Mouse (Mus musculus): ENCODE data around the gene Ints11. TPM values are rescaled to one million over a fixed set of nuclear protein-coding genes. Genes with fewer than 3 reads are reported as not detected.
A peak's percentile ranks its signal among the peaks of the same experiment; 100 is the strongest.

The Ints11 gene
- polyA plus RNA-seq (2015; fragmentation: Nextera tagmentation; extraction: Ambion mirVana) = 34.3 and 37.6 TPM in 2 replicates

GRCm38 (mm10) chr4:155869317-155870033, at the start of gene Ints11, which contains the start of gene Cptp:
TSS of gene Ints11 (plus strand) at chr4:155869546.
TSS of gene Cptp (minus strand) at chr4:155869440.
- H3K4me2 ChIP-seq = peak within 1 kb of the TSS; percentile 97
- no peaks in the 10 kb centered on the region for H3K9me3 ChIP-seq (replicated peaks)
- peak within 1 kb of the TSS; percentile 91 for H3K4me3 ChIP-seq (replicated peaks)
- no peaks in the 10 kb centered on the region for H3K27me3 ChIP-seq
- WGBS (ENCODE audit: insufficient replicate concordance) = under 1% methylated on average over 63 of the region's 63 CpGs
- peak; percentile 95 for ATAC-seq (ENCODE audit: insufficient read depth)
- peak within 1 kb of the TSS; percentile 72 for H3K27ac ChIP-seq (replicated peaks)
- H3K4me1 ChIP-seq (replicated peaks) = peaks cover 42% of the 10 kb centered on the region
- peaks cover 52% of the 10 kb centered on the region for H3K36me3 ChIP-seq (replicated peaks)
- H3K9ac ChIP-seq = peak within 1 kb of the TSS; percentile 86

DNA sequence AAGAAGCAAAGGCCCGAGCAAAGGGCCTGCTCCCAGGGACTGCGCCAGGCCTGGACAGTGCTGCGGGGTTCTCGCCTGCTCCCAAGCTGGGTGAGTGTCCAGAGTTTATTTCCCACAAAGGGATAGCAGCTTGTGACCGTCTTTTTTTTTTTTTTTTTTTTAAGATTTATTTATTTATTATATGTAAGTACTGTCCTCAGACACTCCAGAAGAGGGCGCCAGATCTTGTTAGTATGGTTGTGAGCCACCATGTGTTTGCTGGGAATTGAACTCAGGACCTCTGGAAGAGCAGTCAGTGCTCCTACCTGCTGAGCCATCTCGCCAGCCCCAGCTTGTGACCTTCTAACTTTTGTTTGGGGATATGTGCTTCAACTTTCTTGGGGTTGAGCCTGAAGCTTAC, 48.3 kb upstream of the Ints11 start:
- WGBS (ENCODE audit: insufficient replicate concordance) = 77% methylated on average over 7 of the region's 7 CpGs
- Histone ChIP-seq H3K36me3 (replicated peaks) (peaks cover 96% of the 10 kb centered on the region), H3K4me2 (no peak overlapping the region), H3K4me1 (replicated peaks) (no peaks in the 10 kb centered on the region; the same call in 1 of the 2 replicates), H3K9ac (no peak overlapping the region), H3K9me3 (replicated peaks) (no peaks in the 10 kb centered on the region), H3K27ac (replicated peaks) (no peak overlapping the region), H3K4me3 (replicated peaks) (no peak overlapping the region), H3K27me3 (no peaks in the 10 kb centered on the region)
- ATAC-seq (ENCODE audit: insufficient read depth) = no peak

GRCm38 (mm10) chr4:155823443-155823842, 45.9 kb upstream of the Ints11 start:
- H3K4me2 ChIP-seq = no peak overlapping the region
- no peaks in the 10 kb centered on the region for H3K27me3 ChIP-seq
- H3K4me1 ChIP-seq (replicated peaks) = no peaks in the 10 kb centered on the region
- no peak overlapping the region for H3K4me3 ChIP-seq (replicated peaks)
- whole genome bisulfite sequencing (ENCODE audit: insufficient replicate concordance) = 94% methylated on average over 16 of the region's 16 CpGs
- no peaks in the 10 kb centered on the region for H3K9me3 ChIP-seq (replicated peaks)
- ATAC-seq (ENCODE audit: insufficient read depth) = no peak
- no peak overlapping the region for H3K27ac ChIP-seq (replicated peaks)
- peaks cover 95% of the 10 kb centered on the region for H3K36me3 ChIP-seq (replicated peaks)
- H3K9ac ChIP-seq = no peak overlapping the region

DNA sequence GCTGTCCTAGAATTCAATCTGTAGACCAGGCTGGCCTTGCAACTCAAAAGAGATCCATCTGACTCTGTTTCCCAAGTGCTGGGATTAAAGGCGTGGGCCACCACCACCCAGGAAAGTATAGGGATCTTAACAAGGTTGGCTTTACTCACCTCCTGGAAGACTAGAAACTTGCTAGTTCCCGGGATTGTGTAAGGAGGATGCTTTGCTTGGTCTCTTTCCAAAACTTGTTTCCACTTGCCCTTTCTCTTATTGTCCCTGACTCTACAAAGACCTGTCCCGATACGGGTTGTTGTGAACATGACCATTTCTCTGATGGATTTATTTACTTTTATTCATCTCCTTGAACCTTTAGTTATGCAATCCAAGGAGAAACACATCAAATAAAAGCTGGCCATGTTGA, 39.5 kb upstream of the Ints11 start:
- Histone ChIP-seq H3K27ac (replicated peaks) (no peak overlapping the region), H3K36me3 (replicated peaks) (peaks cover 45% of the 10 kb centered on the region), H3K4me3 (replicated peaks) (no peak overlapping the region), H3K9me3 (replicated peaks) (no peaks in the 10 kb centered on the region), H3K9ac (no peak overlapping the region), H3K27me3 (no peaks in the 10 kb centered on the region), H3K4me2 (no peak overlapping the region), H3K4me1 (replicated peaks) (peaks cover 33% of the 10 kb centered on the region)
- WGBS (ENCODE audit: insufficient replicate concordance) = 87% methylated on average over 4 of the region's 4 CpGs
- no peak for ATAC-seq (ENCODE audit: insufficient read depth)

- Histone ChIP-seq H3K27ac (replicated peaks) (peak overlapping the region; percentile 93), H3K4me1 (replicated peaks) (peaks cover 33% of the 10 kb centered on the region), H3K36me3 (replicated peaks) (peaks cover 38% of the 10 kb centered on the region), H3K27me3 (no peaks in the 10 kb centered on the region), H3K9ac (peak overlapping the region; percentile 89; the same call in 1 of the 2 replicates), H3K4me3 (replicated peaks) (peak overlapping the region; percentile 93), H3K4me2 (peak overlapping the region; percentile 90), H3K9me3 (replicated peaks) (no peaks in the 10 kb centered on the region)
- no peak for ATAC-seq (ENCODE audit: insufficient read depth)
- WGBS (ENCODE audit: insufficient replicate concordance) = 49% methylated on average over 8 of the region's 8 CpGs
These were observed 38.8 kb upstream of the Ints11 start for GRCm38 (mm10) chr4:155830596-155830995.

DNA sequence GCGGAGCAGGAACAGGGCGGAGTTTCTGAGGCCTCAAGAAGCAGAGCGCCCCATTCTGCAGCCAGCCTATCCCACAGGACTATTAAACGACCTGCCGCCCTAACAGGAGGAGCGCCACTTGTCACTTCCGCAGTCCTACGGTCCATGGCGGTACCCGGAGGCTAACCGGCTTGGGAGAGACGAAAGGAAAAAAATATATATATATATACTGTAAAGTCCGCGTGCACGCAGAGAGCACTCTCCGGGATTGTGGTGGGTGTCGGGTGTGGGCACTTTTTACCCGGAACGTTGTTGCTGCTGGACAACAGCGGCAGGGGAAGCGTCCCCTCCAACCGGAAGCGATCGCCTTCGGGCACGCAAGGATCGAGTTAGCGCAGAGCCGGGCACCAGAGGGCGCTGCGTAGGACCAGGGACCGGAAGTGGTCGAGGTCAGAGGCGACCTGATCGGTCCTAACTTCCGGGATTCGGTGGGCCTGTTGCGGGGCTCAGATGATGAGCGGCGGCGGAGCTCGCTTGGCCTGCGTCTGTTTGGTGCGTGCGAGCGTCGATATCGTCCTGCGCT, 38.1 kb upstream of the Ints11 start, which contains the start of gene Aurkaip1:
Gene Aurkaip1 (plus strand): TSS at position 68 of the 562 bp plus-strand sequence.
- H3K9ac ChIP-seq = peak within 1 kb of the TSS; percentile 89
- H3K4me2 ChIP-seq = peak within 1 kb of the TSS; percentile 90
- ATAC-seq (ENCODE audit: insufficient read depth) = peak; percentile 97
- H3K4me3 ChIP-seq (replicated peaks) = peak within 1 kb of the TSS; percentile 93
- peak within 1 kb of the TSS; percentile 93 for H3K27ac ChIP-seq (replicated peaks)
- no peaks in the 10 kb centered on the region for H3K9me3 ChIP-seq (replicated peaks)
- H3K27me3 ChIP-seq = no peaks in the 10 kb centered on the region
- under 1% methylated on average over 49 of the region's 49 CpGs for WGBS (ENCODE audit: insufficient replicate concordance)
- H3K4me1 ChIP-seq (replicated peaks) = peaks cover 33% of the 10 kb centered on the region
- peaks cover 34% of the 10 kb centered on the region for H3K36me3 ChIP-seq (replicated peaks)

DNA sequence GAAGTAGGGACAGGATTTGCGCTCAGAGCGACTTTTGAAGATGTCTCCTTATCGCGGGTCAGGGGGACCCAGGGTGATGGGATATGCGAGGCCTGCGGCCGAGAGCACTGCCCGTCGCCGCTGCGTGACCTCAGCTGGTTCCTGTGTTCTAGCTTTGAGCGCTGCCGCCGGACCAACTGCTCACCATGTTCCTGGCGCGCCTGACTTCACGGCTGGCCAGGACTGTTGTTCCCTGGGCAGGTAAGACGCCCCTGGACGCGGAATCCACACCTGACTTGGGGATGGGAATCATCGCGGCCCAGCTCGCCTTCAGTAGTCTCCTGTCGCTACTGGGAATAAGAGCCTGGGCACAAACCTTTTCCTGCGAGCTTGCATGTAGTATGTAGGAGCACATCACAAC, 37.5 kb upstream of the Ints11 start:
- peak; percentile 19 for ATAC-seq (ENCODE audit: insufficient read depth)

DNA sequence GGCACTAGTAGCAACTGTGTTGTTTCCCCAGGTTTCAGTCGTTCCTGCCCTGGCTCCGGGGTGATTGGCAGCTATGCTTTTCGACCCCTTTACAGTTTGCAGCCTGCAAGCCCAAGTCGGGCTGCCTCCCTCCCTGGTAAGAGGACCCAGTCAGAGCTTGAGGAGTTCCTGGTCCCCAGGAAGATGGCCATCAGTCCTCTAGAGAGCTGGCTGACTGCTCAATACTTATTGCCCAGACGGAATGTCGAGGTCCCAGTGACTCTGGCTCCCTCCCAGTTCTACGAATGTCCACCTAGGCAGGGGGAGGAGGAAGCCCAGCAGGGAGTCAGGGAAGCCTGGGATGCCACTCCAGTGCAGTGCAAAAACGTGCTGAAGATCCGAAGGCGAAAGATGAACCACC, 37.0 kb upstream of the Ints11 start:
- H3K9me3 ChIP-seq (replicated peaks) = no peaks in the 10 kb centered on the region
- peak overlapping the region; percentile 90 for H3K4me2 ChIP-seq
- ATAC-seq (ENCODE audit: insufficient read depth) = no peak
- H3K4me1 ChIP-seq (replicated peaks) = peaks cover 34% of the 10 kb centered on the region
- H3K36me3 ChIP-seq (replicated peaks) = peaks cover 24% of the 10 kb centered on the region
- peak overlapping the region; percentile 89 for H3K9ac ChIP-seq
- no peaks in the 10 kb centered on the region for H3K27me3 ChIP-seq
- WGBS (ENCODE audit: insufficient replicate concordance) = 44% methylated on average over 10 of the region's 10 CpGs
- H3K27ac ChIP-seq (replicated peaks) = peak overlapping the region; percentile 93
- peak overlapping the region; percentile 93 for H3K4me3 ChIP-seq (replicated peaks)

More for the DNA sequence above, 37.5 kb upstream of the Ints11 start:
- peak overlapping the region; percentile 89 for H3K9ac ChIP-seq
- under 1% methylated on average over 25 of the region's 25 CpGs for WGBS (ENCODE audit: insufficient replicate concordance)
- H3K4me1 ChIP-seq (replicated peaks) = peaks cover 33% of the 10 kb centered on the region
- no peaks in the 10 kb centered on the region for H3K9me3 ChIP-seq (replicated peaks)
- H3K27ac ChIP-seq (replicated peaks) = peak overlapping the region; percentile 93
- H3K4me2 ChIP-seq = peak overlapping the region; percentile 90
- no peaks in the 10 kb centered on the region for H3K27me3 ChIP-seq
- H3K36me3 ChIP-seq (replicated peaks) = peaks cover 29% of the 10 kb centered on the region
- H3K4me3 ChIP-seq (replicated peaks) = peak overlapping the region; percentile 93

DNA sequence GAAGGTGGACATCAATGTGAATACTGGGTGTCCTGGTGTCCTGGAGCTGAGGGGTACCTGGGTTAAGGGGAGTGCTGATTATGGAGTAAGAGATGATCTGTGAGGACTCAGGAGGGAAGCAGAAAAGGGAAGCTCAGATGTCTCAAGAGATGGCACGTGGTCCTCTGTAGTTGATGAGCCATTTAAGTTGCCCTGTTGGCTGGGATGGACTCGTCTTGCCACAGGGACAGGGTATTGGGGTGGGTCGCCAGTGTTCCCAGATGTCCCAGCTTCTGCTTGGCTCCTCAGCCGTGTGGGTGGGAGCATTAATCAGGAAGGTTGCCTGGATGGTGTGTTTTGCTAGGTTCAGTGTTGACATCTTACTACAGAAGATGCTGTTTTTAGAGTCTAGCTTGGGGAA, 36.1 kb upstream of the Ints11 start:
- 68% methylated on average over 4 of the region's 4 CpGs for WGBS (ENCODE audit: insufficient replicate concordance)
- H3K4me1 ChIP-seq (replicated peaks) = peaks cover 40% of the 10 kb centered on the region
- ATAC-seq (ENCODE audit: insufficient read depth) = no peak
- H3K36me3 ChIP-seq (replicated peaks) = peaks cover 15% of the 10 kb centered on the region
- H3K9me3 ChIP-seq (replicated peaks) = no peaks in the 10 kb centered on the region
- 0 out of 2 replicates have a peak overlapping the region, but pooled peaks have one; percentile 93 for H3K4me3 ChIP-seq (replicated peaks)
- H3K27ac ChIP-seq (replicated peaks) = no peak overlapping the region; the same call in 1 of the 2 replicates
- H3K27me3 ChIP-seq = no peaks in the 10 kb centered on the region
- 0 out of 2 replicates have a peak overlapping the region, but pooled peaks have one; percentile 6 for H3K9ac ChIP-seq
- peak overlapping the region; percentile 90 for H3K4me2 ChIP-seq

DNA sequence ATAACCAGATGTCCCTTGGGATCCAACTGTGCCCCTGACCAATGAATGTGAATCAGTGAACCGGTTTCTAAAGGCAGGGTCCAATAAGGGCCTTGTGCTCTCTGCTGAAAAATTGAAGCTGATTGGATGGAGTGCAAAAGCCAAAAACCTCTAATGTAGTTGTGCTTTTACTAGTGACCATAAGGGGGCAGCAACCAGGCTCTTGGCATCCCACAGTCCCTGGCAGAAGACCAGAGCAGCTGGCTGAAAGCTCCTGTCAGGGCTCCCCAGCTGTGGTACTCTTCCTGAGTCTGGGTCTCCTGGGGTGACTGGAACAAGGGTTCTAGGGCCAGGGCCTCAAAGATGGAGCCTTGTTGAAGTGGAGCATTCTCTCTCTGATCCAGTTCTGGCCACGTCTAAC, 35.5 kb upstream of the Ints11 start:
- Histone ChIP-seq H3K9me3 (replicated peaks) (no peaks in the 10 kb centered on the region), H3K36me3 (replicated peaks) (peaks cover 11% of the 10 kb centered on the region), H3K4me2 (no peak overlapping the region), H3K27me3 (no peaks in the 10 kb centered on the region), H3K27ac (replicated peaks) (no peak overlapping the region), H3K4me3 (replicated peaks) (no peak overlapping the region; the same call in 1 of the 2 replicates), H3K4me1 (replicated peaks) (peaks cover 40% of the 10 kb centered on the region), H3K9ac (0 out of 2 replicates have a peak overlapping the region, but pooled peaks have one; percentile 6)
- WGBS (ENCODE audit: insufficient replicate concordance) = 41% methylated on average over 2 of the region's 2 CpGs
- no peak for ATAC-seq (ENCODE audit: insufficient read depth)

DNA sequence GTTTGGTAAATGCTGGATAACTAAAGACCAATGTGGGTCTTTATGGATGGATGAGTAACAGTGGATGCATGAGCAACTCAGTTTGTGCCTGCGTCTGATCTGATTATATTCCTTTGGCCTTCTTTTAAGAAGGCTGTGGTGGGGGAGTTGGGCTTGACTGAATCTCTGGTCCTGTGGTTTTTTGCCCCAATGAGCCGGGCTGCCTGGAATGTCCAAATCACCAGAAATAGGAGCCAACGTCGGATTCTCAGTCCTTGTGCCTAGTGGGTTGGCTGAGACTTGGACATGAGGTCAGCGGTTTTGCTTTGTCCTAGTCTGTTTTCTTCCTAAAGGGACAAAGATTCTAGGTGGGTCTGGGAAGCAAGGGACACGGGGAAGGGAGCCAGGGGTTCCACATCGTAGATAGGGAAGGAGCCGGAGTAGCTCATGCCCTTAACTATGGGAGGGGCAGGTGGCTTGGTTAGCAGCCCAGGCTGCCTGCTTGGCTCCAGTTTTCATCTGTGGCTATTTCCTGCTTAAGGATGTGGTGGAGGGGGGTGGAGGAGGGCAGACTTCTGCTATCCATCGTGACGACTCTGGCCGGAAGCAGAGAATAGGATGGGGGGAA, 31.8 kb upstream of the Ints11 start:
- H3K4me3 ChIP-seq (replicated peaks) = no peak overlapping the region
- H3K36me3 ChIP-seq (replicated peaks) = peaks cover 9% of the 10 kb centered on the region
- H3K27me3 ChIP-seq = peaks cover 31% of the 10 kb centered on the region
- no peak for ATAC-seq (ENCODE audit: insufficient read depth)
- peaks cover 52% of the 10 kb centered on the region for H3K4me1 ChIP-seq (replicated peaks)
- H3K9ac ChIP-seq = no peak overlapping the region
- 26% methylated on average over 11 of the region's 11 CpGs for WGBS (ENCODE audit: insufficient replicate concordance)
- no peaks in the 10 kb centered on the region for H3K9me3 ChIP-seq (replicated peaks)
- no peak overlapping the region for H3K4me2 ChIP-seq
- 0 out of 2 replicates have a peak overlapping the region, but pooled peaks have one; percentile 14 for H3K27ac ChIP-seq (replicated peaks)
